Mouse (Mus musculus) intestine, embryonic 14.5 days (tissue): ENCODE measurements at regions not wholly inside any gene's neighbourhood (a gene's known extent, or its start where the extent isn't known, plus 50 kb on each side); places are given as distances from the start of the nearest gene placed in this dataset.

Experiments
- ATAC-seq: fragments of 200-750 bp; cut with Nextera tagmentation; replicated peaks from 2 replicates; pipeline ENCODE4 v1.8.0; 2017; ENCODE audit warnings: low read depth, moderate number of reproducible peaks, moderate TSS enrichment, moderate library complexity; ENCODE audit not compliant: low FRiP score, low TSS enrichment
- DNase-seq: peaks from one replicate; pipeline ENCODE4 v3.0.0-alpha.2; 2018; ENCODE audit warnings: low spot score
- H3K27ac ChIP-seq: fragments of 300-500 bp; sonication (generic); 2 replicates; pipeline ENCODE4 v1.5.1; 2014; ENCODE audit warnings: low read depth, mild to moderate bottlenecking, control low read depth
- H3K27me3 ChIP-seq: fragments of 300-500 bp; sonication (generic); replicated peaks from 2 replicates; pipeline ENCODE4 v1.6.1; 2014; ENCODE audit warnings: low read length, control low read depth; ENCODE audit not compliant: control insufficient read depth, insufficient read depth
- H3K36me3 ChIP-seq: fragments of 300-500 bp; sonication (generic); 2 replicates; pipeline ENCODE4 v1.6.1; 2014; ENCODE audit warnings: low read length, control low read depth; ENCODE audit not compliant: control insufficient read depth, insufficient read depth
- H3K4me1 ChIP-seq: fragments of 300-500 bp; sonication (generic); replicated peaks from 2 replicates; pipeline ENCODE4 v1.6.1; 2014; ENCODE audit warnings: low read length, control low read depth, mixed read lengths; ENCODE audit not compliant: control insufficient read depth, insufficient read depth
- H3K4me2 ChIP-seq: fragments of 300-500 bp; sonication (generic); 2 replicates; pipeline ENCODE4 v1.6.1; 2014; ENCODE audit warnings: low read length
- H3K4me3 ChIP-seq: fragments of 300-500 bp; sonication (generic); 2 replicates; pipeline ENCODE4 v1.5.1; 2014; ENCODE audit warnings: low read depth, low read length, control low read depth, mixed read lengths
- H3K9ac ChIP-seq: fragments of 300-500 bp; sonication (generic); 2 replicates; pipeline ENCODE4 v1.6.1; 2014; ENCODE audit warnings: mild to moderate bottlenecking, low read length
- H3K9me3 ChIP-seq: fragments of 300-500 bp; sonication (generic); 2 replicates; pipeline ENCODE4 v1.6.1; 2016; ENCODE audit warnings: low read length, control low read depth; ENCODE audit not compliant: control insufficient read depth
- WGBS: fragments of 180-500 bp; shearing (Covaris S2); extraction: QIAGEN DNeasy Blood & Tissue Kit; methylation state at CpG from one replicate; pipeline ENCODE4 v1.1.7; 2014; 5-methylcytosine and 5-hydroxymethylcytosine counted together

- 77% methylated on average over 11 of the region's 11 CpGs for WGBS
- Histone ChIP-seq H3K4me2 (no peak overlapping the region), H3K9ac (no peak overlapping the region), H3K9me3 (no peaks in the 10 kb centered on the region), H3K4me1 (no peaks in the 10 kb centered on the region), H3K27ac (no peak overlapping the region), H3K4me3 (no peak overlapping the region), H3K27me3 (no peaks in the 10 kb centered on the region), H3K36me3 (no peaks in the 10 kb centered on the region)
- DNase-seq: no peak
- no peak for ATAC-seq
Measured at GRCm38 (mm10) chr12:90915929-90916713, 177.9 kb upstream of the Dio2 start.

GRCm38 (mm10) chr12:90903991-90904390, 165.8 kb upstream of the Dio2 start:
- DNase-seq (no peak), ATAC-seq (no peak)
- Histone ChIP-seq H3K27me3 (no peaks in the 10 kb centered on the region), H3K36me3 (no peaks in the 10 kb centered on the region), H3K9ac (no peak overlapping the region), H3K27ac (no peak overlapping the region), H3K4me3 (no peak overlapping the region), H3K4me1 (no peaks in the 10 kb centered on the region), H3K4me2 (no peak overlapping the region), H3K9me3 (no peaks in the 10 kb centered on the region)
- 72% methylated on average over 6 of the region's 6 CpGs for WGBS

- H3K4me1 ChIP-seq: no peaks in the 10 kb centered on the region
- H3K27me3 ChIP-seq: no peaks in the 10 kb centered on the region
- no peak overlapping the region for H3K4me2 ChIP-seq
- H3K4me3 ChIP-seq: no peak overlapping the region
- ATAC-seq (no peak), DNase-seq (no peak)
- no peaks in the 10 kb centered on the region for H3K9me3 ChIP-seq
- no peaks in the 10 kb centered on the region for H3K36me3 ChIP-seq
- H3K27ac ChIP-seq: no peak overlapping the region
- H3K9ac ChIP-seq: no peak overlapping the region
- 89% methylated on average over 9 of the region's 9 CpGs for WGBS
Measured at GRCm38 (mm10) chr12:90893655-90894370, 155.6 kb upstream of the Dio2 start.

- Histone ChIP-seq H3K4me1 (no peaks in the 10 kb centered on the region; the same call in 1 of the 2 replicates), H3K36me3 (no peaks in the 10 kb centered on the region), H3K27ac (no peak overlapping the region), H3K4me3 (no peak overlapping the region), H3K9ac (no peak overlapping the region), H3K27me3 (no peaks in the 10 kb centered on the region), H3K9me3 (no peaks in the 10 kb centered on the region), H3K4me2 (no peak overlapping the region)
- ATAC-seq (no peak), DNase-seq (no peak)
- 47% methylated on average over 5 of the region's 5 CpGs for WGBS
Measured at GRCm38 (mm10) chr12:90876230-90877005, 138.2 kb upstream of the Dio2 start.

GRCm38 (mm10) chr12:90874840-90875239, 136.6 kb upstream of the Dio2 start:
- H3K4me2 ChIP-seq: no peak overlapping the region
- H3K4me1 ChIP-seq: no peaks in the 10 kb centered on the region; the same call in 1 of the 2 replicates
- 80% methylated on average over 3 of the region's 3 CpGs for WGBS
- no peaks in the 10 kb centered on the region for H3K9me3 ChIP-seq
- H3K27ac ChIP-seq: no peak overlapping the region
- ATAC-seq (no peak), DNase-seq (no peak)
- no peak overlapping the region for H3K9ac ChIP-seq
- no peak overlapping the region for H3K4me3 ChIP-seq
- no peaks in the 10 kb centered on the region for H3K27me3 ChIP-seq
- H3K36me3 ChIP-seq: no peaks in the 10 kb centered on the region

GRCm38 (mm10) chr12:90873959-90874358, 135.7 kb upstream of the Dio2 start:
- H3K9ac ChIP-seq: no peak overlapping the region
- DNase-seq (no peak), ATAC-seq (no peak)
- H3K4me2 ChIP-seq: no peak overlapping the region
- no peak overlapping the region for H3K27ac ChIP-seq
- no peaks in the 10 kb centered on the region; the same call in 1 of the 2 replicates for H3K4me1 ChIP-seq
- H3K27me3 ChIP-seq: no peaks in the 10 kb centered on the region
- H3K4me3 ChIP-seq: no peak overlapping the region
- no peaks in the 10 kb centered on the region for H3K36me3 ChIP-seq
- WGBS: 95% methylated on average over 3 of the region's 3 CpGs
- no peaks in the 10 kb centered on the region for H3K9me3 ChIP-seq

- no peak for DNase-seq
Measured at GRCm38 (mm10) chr12:90866597-90866996, 128.4 kb upstream of the Dio2 start.

GRCm38 (mm10) chr12:90862632-90863031, 124.4 kb upstream of the Dio2 start:
- Histone ChIP-seq H3K9ac (no peak overlapping the region), H3K4me3 (no peak overlapping the region), H3K27me3 (no peaks in the 10 kb centered on the region), H3K9me3 (no peaks in the 10 kb centered on the region), H3K4me2 (no peak overlapping the region), H3K36me3 (no peaks in the 10 kb centered on the region), H3K27ac (no peak overlapping the region), H3K4me1 (no peaks in the 10 kb centered on the region)
- DNase-seq (no peak), ATAC-seq (no peak)
- 90% methylated on average over 3 of the region's 3 CpGs for WGBS

More at GRCm38 (mm10) chr12:90866597-90866996, 128.4 kb upstream of the Dio2 start:
- Histone ChIP-seq H3K4me1 (no peaks in the 10 kb centered on the region), H3K36me3 (no peaks in the 10 kb centered on the region), H3K4me3 (no peak overlapping the region), H3K4me2 (no peak overlapping the region), H3K27ac (no peak overlapping the region), H3K27me3 (no peaks in the 10 kb centered on the region), H3K9me3 (no peaks in the 10 kb centered on the region), H3K9ac (no peak overlapping the region)
- 37% methylated on average over 4 of the region's 4 CpGs for WGBS
- ATAC-seq: no peak
